Mouse (Mus musculus) hindbrain, embryonic 11.5 days (tissue): ENCODE data around the gene Gm12166. TPM values are rescaled to one million over a fixed set of nuclear protein-coding genes. Genes with fewer than 3 reads are reported as not detected.

Experiments used
- ATAC-seq: fragments of 200-750 bp; cut with Nextera tagmentation; 2 replicates; pipeline ENCODE4 v1.8.0; 2017; ENCODE audit warnings: mild to moderate bottlenecking, moderate TSS enrichment, moderate library complexity; ENCODE audit not compliant: low FRiP score
- DNase-seq: peaks from one replicate; pipeline ENCODE4 v3.0.0-alpha.2; 2015; ENCODE audit warnings: low spot score
- H3K27ac ChIP-seq: fragments of 300-500 bp; sonication (generic); 2 replicates; pipeline ENCODE4 v1.5.1; 2014; ENCODE audit warnings: mild to moderate bottlenecking, low read depth, low read length
- H3K27me3 ChIP-seq: fragments of 300-500 bp; sonication (generic); 2 replicates; pipeline ENCODE4 v1.6.1; 2014; ENCODE audit warnings: mild to moderate bottlenecking, low read length, moderate library complexity, mixed read lengths; ENCODE audit not compliant: control insufficient read depth, insufficient read depth
- H3K36me3 ChIP-seq: fragments of 300-500 bp; sonication (generic); 2 replicates; pipeline ENCODE4 v1.6.1; 2014; ENCODE audit warnings: mild to moderate bottlenecking, low read length, moderate library complexity, mixed read lengths; ENCODE audit not compliant: control insufficient read depth, insufficient read depth
- H3K4me1 ChIP-seq: fragments of 300-500 bp; sonication (generic); replicated peaks from 2 replicates; pipeline ENCODE4 v1.6.1; 2014; ENCODE audit warnings: low read length, mixed read lengths; ENCODE audit not compliant: control insufficient read depth, insufficient read depth
- H3K4me2 ChIP-seq: fragments of 300-500 bp; sonication (generic); replicated peaks from 2 replicates; pipeline ENCODE4 v1.6.1; 2014; ENCODE audit warnings: mild to moderate bottlenecking, low read depth, low read length
- H3K4me3 ChIP-seq: fragments of 300-500 bp; sonication (generic); 2 replicates; pipeline ENCODE4 v1.5.1; 2014; ENCODE audit warnings: low read depth, low read length
- H3K9ac ChIP-seq: fragments of 300-500 bp; sonication (generic); 2 replicates; pipeline ENCODE4 v1.6.1; 2014; ENCODE audit warnings: low read depth, low read length
- H3K9me3 ChIP-seq: fragments of 300-500 bp; sonication (generic); 2 replicates; pipeline ENCODE4 v1.6.1; 2016; ENCODE audit warnings: low read length; ENCODE audit not compliant: control insufficient read depth
- WGBS: fragments of 180-500 bp; shearing (Covaris S2); extraction: QIAGEN DNeasy Blood & Tissue Kit; methylation state at CpG from one replicate; pipeline ENCODE4 v1.1.7; 2014; 5-methylcytosine and 5-hydroxymethylcytosine counted together
- polyA plus RNA-seq: library from polyadenylated mRNA; unstranded; fragments of >200 nt; fragmentation: Nextera tagmentation; extraction: Ambion mirVana; gene quantifications from 2 replicates; pipeline ENCODE4 v1.2.1, GENCODE M21; 2014

The Gm12166 gene
- polyA plus RNA-seq, 1 experiment from 2014 or later = 4.1 TPM

DNA sequence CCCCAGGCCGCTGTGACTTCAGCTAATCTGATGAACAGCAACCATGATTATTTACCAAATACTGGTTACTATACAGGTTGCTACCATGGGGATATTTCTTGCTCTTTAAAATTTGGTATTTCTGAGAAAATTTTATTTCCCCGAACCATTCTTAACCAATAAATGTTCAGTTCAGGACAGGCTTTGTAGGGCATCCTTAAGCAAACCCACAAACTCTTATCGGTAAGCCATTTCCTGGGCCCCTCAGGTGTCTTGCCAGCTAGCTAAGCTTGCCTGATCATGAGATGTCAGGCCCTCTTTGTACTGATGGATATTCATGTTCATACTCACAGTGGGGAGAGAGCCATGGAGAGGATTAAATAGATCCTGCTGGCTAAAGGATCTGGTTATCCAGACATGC, 34.3 kb upstream of the Gm12166 start:
- Histone ChIP-seq H3K36me3 (no peaks in the 10 kb centered on the region), H3K4me3 (no peak overlapping the region), H3K4me1 (no peaks in the 10 kb centered on the region), H3K9ac (no peak overlapping the region), H3K27ac (no peak overlapping the region), H3K9me3 (no peaks in the 10 kb centered on the region), H3K27me3 (no peaks in the 10 kb centered on the region), H3K4me2 (no peak overlapping the region)
- no peak for ATAC-seq
- 94% methylated on average over 3 of the region's 3 CpGs for WGBS
- DNase-seq = no peak

DNA sequence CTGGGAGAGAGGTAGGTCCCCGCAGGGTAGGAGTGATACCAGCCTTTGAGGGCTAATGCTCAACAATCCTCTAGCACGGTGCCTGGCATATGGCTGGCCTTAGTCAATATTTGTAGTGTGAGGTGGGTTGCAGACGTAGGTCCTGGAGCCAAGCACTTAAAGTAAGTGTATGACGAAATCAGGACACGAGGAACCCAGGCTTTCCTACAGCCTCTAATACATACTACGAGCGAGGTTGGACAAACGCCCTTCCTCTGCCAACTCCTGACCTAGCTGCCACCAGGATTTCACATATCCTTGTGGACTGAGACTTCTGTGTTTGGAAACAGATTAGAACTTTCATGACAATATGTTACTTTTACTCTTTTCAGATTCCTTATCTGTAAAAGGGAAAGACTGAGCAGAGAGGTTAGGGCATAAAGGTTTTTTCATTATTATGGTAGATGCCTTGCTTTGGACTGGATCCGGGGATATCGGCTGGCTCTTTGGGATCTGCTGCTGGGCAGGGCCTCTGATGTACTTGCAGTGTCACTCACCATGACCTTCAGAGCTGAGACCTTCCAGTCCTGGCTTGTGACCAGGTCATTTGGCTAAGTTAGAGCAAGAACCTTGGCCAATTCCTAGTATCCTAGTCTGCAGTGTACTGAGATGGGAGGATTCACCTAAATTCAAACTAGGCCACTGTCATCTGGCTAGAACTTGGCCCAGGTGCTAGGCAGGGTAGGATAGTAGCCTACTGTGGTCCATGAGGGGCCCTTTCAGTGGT, 33.5 kb upstream of the Gm12166 start:
- H3K27ac ChIP-seq = no peak overlapping the region
- no peak overlapping the region for H3K4me2 ChIP-seq
- no peak overlapping the region for H3K4me3 ChIP-seq
- H3K9ac ChIP-seq = no peak overlapping the region
- DNase-seq = no peak
- H3K9me3 ChIP-seq = no peaks in the 10 kb centered on the region
- no peaks in the 10 kb centered on the region for H3K4me1 ChIP-seq
- no peaks in the 10 kb centered on the region for H3K36me3 ChIP-seq
- no peak for ATAC-seq
- WGBS = 94% methylated on average over 10 of the region's 10 CpGs
- H3K27me3 ChIP-seq = no peaks in the 10 kb centered on the region

DNA sequence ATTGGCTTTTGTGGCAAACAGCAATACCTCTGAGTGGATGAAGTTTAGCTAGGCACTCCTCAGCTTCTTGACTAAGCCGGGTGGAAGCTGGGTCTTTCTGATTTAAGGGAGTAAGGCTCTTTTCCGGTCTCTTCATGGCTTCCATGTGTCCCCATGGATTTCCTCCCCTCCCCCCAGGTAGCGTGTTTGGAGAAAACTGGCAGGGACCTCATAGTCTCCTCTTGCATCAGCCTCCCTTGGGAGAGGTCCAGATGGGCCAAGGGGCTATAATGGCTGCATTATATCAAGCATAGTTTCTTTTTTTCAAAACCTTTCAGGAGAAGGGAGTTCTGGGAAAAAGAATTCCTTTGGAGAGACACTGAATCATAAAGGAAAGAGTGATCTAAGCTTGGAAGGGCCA, 32.4 kb upstream of the Gm12166 start:
- H3K4me1 ChIP-seq = no peaks in the 10 kb centered on the region
- H3K9ac ChIP-seq = no peak overlapping the region
- H3K27me3 ChIP-seq = no peaks in the 10 kb centered on the region
- DNase-seq = no peak
- no peak for ATAC-seq
- H3K9me3 ChIP-seq = no peaks in the 10 kb centered on the region
- no peak overlapping the region for H3K27ac ChIP-seq
- WGBS = 95% methylated on average over 3 of the region's 3 CpGs
- no peak overlapping the region for H3K4me2 ChIP-seq
- no peak overlapping the region for H3K4me3 ChIP-seq
- no peaks in the 10 kb centered on the region for H3K36me3 ChIP-seq

DNA sequence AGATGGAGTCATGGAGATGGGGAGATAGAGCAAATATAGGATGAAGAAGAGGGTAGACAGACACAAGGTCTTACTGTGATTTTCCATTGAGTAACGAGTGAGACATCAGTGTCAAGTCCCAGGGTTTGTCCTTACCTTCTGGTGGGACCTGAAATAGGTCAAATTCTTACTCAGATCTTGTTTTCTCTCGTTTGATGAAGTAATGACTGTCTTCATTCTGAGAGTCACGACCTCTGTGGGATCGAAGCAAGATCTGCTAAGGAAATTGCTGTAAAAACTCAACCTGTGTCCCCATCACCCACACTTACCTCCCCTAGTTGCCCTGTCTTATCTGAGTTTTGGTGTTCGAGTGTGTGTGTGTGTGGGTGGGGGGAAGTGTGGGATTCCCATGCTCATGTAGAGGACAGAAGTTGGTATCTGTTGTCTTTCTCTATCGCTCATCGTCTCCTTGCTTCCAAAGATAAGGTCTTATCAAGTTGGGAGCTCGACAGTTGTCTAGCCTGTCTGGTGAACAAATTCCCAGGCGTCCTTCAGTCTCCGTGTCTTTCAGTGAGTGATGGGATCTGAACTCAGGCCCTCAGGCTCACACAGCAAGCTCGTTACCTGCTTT, 31.8 kb upstream of the Gm12166 start:
- Histone ChIP-seq H3K27me3 (no peaks in the 10 kb centered on the region), H3K9ac (no peak overlapping the region), H3K4me3 (no peak overlapping the region), H3K27ac (no peak overlapping the region), H3K36me3 (no peaks in the 10 kb centered on the region), H3K9me3 (no peaks in the 10 kb centered on the region), H3K4me1 (no peaks in the 10 kb centered on the region), H3K4me2 (no peak overlapping the region)
- DNase-seq (no peak), ATAC-seq (no peak)
- 92% methylated on average over 11 of the region's 11 CpGs for WGBS

DNA sequence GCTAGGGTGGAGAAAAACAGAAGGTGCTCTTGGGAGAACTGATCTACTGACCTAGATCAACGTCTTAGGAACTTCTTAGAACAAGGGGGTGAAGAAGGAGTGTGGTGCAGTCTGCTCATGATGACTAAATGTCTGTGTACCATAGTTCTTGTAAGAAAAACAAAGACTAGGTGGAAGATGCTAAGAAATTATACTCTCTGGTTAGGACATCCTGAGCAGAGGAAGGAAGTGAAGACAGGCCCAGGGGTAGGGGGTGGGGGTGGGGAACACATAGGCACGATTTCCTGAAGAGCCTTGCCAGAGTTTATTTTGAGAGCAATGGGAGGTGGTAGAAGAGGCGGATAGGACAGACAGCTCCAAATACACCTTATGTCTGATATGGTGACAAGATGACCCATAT, 31.3 kb upstream of the Gm12166 start:
- Histone ChIP-seq H3K9me3 (no peaks in the 10 kb centered on the region), H3K27me3 (no peaks in the 10 kb centered on the region), H3K36me3 (no peaks in the 10 kb centered on the region), H3K4me2 (no peak overlapping the region), H3K27ac (no peak overlapping the region), H3K4me3 (no peak overlapping the region), H3K4me1 (no peaks in the 10 kb centered on the region), H3K9ac (no peak overlapping the region)
- no peak for ATAC-seq
- DNase-seq = no peak
- WGBS = 72% methylated on average over 3 of the region's 3 CpGs

DNA sequence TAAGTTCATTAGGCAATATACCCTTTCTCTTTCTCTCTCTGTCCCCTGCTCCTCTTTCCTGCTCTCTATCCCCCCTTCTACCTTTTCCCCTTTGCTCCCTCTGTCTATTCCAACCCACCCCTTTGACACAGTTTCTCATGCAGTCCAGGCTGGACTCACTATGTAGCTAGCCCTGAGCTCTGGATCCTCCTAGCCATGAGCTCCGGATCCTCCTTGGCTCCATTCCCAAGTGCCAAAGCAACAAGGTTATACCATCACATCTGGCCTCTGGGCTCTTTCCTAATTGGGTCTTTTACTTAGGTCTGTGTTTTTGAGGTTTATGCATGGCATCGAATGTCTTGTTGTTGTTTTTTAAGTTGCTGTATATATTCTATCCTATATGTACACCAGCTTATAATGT, 29.0 kb upstream of the Gm12166 start:
- Histone ChIP-seq H3K4me3 (no peak overlapping the region), H3K4me1 (no peaks in the 10 kb centered on the region), H3K27me3 (no peaks in the 10 kb centered on the region), H3K9me3 (0 out of 2 replicates have a peak, but pooled peaks cover 2% of the 10 kb centered on the region), H3K9ac (no peak overlapping the region), H3K27ac (no peak overlapping the region), H3K4me2 (no peak overlapping the region), H3K36me3 (no peaks in the 10 kb centered on the region)
- DNase-seq (no peak), ATAC-seq (no peak)
- WGBS = 94% methylated on average over 2 of the region's 2 CpGs

DNA sequence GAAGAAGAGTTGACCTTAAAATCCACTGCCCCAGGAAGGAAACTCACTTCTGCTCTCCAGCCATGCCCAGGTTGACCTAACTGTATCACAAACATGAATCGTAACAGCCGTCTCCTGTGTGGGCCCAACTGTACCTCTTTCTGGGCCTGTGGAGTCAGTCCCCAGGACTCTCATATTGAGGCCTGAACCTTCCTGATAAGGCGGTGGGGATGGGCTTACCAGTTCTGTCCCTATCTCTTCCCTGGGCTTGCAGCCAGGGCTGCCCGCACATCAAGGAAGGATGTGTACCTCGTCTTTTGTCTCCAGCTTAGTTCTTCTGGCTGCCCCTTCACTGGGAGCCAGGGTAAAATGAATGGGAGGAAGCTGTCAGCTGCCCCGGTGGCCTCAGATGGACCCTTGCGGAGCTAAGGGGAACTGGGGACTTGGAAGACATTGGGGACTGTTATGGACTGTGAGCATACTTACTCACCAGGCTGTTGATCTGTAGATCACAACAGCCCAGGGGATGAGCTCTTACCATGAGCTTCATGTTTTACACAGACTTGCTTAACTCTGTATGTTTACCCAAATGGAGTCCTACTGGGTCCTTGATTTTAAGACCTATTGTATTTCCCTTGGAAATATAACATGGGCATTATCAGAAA, 25.7 kb upstream of the Gm12166 start:
- H3K4me1 ChIP-seq = no peaks in the 10 kb centered on the region
- no peaks in the 10 kb centered on the region for H3K27me3 ChIP-seq
- ATAC-seq (no peak), DNase-seq (no peak)
- no peak overlapping the region for H3K27ac ChIP-seq
- no peak overlapping the region for H3K4me3 ChIP-seq
- WGBS = 86% methylated on average over 7 of the region's 7 CpGs
- no peaks in the 10 kb centered on the region for H3K36me3 ChIP-seq
- H3K9ac ChIP-seq = no peak overlapping the region
- 0 out of 2 replicates have a peak, but pooled peaks cover 2% of the 10 kb centered on the region for H3K9me3 ChIP-seq
- no peak overlapping the region for H3K4me2 ChIP-seq

DNA sequence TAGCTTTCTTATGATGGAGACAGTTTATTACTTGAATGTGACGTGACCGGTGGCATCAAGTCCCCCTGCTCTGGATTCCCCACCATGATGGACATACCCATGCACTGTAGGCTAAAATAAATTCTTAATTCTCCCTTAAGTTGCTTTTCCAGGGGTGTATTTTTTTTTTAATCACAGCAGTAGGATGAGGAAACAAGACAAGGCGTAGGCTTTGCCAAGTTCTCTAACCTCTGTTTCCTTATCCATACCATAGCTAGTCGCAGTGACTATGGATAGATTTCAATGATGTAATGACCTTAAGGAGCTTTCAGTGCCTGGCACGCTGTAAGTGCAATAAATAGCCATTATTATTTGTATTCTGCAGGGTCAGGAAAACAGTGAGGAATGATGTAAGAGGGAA, 25.2 kb upstream of the Gm12166 start:
- ATAC-seq (no peak), DNase-seq (no peak)
- Histone ChIP-seq H3K9me3 (0 out of 2 replicates have a peak, but pooled peaks cover 2% of the 10 kb centered on the region), H3K4me2 (no peak overlapping the region), H3K27me3 (no peaks in the 10 kb centered on the region), H3K36me3 (no peaks in the 10 kb centered on the region), H3K27ac (no peak overlapping the region), H3K9ac (no peak overlapping the region), H3K4me3 (no peak overlapping the region), H3K4me1 (no peaks in the 10 kb centered on the region)
- 94% methylated on average over 5 of the region's 5 CpGs for WGBS
